Mouse (Mus musculus) lung, postnatal 0 days (tissue): Measurements from ENCODE around the gene Sltm. TPM values are rescaled to one million over a fixed set of nuclear protein-coding genes. Genes with fewer than 3 reads are reported as not detected.

Experiments
- ATAC-seq: fragments of 200-750 bp; cut with Nextera tagmentation; 2 replicates; pipeline ENCODE4 v1.8.0; 2017; ENCODE audit warnings: moderate library complexity
- DNase-seq: peaks from one replicate; pipeline ENCODE4 v3.0.0-alpha.2; 2016; ENCODE audit warnings: low spot score
- H3K27ac ChIP-seq: fragments of 300-500 bp; sonication (generic); 2 replicates; pipeline ENCODE4 v1.5.1; 2014; ENCODE audit warnings: antibody characterized with exemption, mild to moderate bottlenecking, low read length, mixed read lengths
- H3K27me3 ChIP-seq: fragments of 300-500 bp; sonication (generic); replicated peaks from 2 replicates; pipeline ENCODE4 v1.6.1; 2014; ENCODE audit warnings: low read length, mixed read lengths; ENCODE audit not compliant: insufficient read depth
- H3K36me3 ChIP-seq: fragments of 300-500 bp; sonication (generic); 2 replicates; pipeline ENCODE4 v1.6.1; 2014; ENCODE audit warnings: low read length, mixed read lengths; ENCODE audit not compliant: insufficient read depth
- H3K4me1 ChIP-seq: fragments of 300-500 bp; sonication (generic); 2 replicates; pipeline ENCODE4 v1.6.1; 2014; ENCODE audit warnings: antibody characterized with exemption, low read depth, low read length, mixed read lengths; ENCODE audit not compliant: insufficient read depth
- H3K4me2 ChIP-seq: fragments of 300-500 bp; sonication (generic); replicated peaks from 2 replicates; pipeline ENCODE4 v1.6.1; 2014; ENCODE audit warnings: low read depth, mild to moderate bottlenecking, low read length, moderate library complexity, mixed read lengths
- H3K4me3 ChIP-seq: fragments of 300-500 bp; sonication (generic); 2 replicates; pipeline ENCODE4 v1.5.1; 2014; ENCODE audit warnings: low read depth, low read length
- H3K9ac ChIP-seq: fragments of 300-500 bp; sonication (generic); replicated peaks from 2 replicates; pipeline ENCODE4 v1.6.1; 2014; ENCODE audit warnings: low read depth, mild to moderate bottlenecking
- H3K9me3 ChIP-seq: fragments of 300-500 bp; sonication (generic); 2 replicates; pipeline ENCODE4 v1.6.1; 2016; ENCODE audit warnings: low read length, mixed read lengths
- CTCF ChIP-seq: IDR thresholded peaks from 2 replicates; pipeline ENCODE4 v1.5.1; 2016; ENCODE audit warnings: antibody characterized with exemption, mild to moderate bottlenecking
- EP300 ChIP-seq: IDR thresholded peaks from 2 replicates; pipeline ENCODE4 v1.6.1; 2016; ENCODE audit warnings: antibody characterized with exemption, mild to moderate bottlenecking, control low read depth
- WGBS: fragments of 180-500 bp; shearing (Covaris S2); extraction: QIAGEN DNeasy Blood & Tissue Kit; methylation state at CpG from one replicate; pipeline ENCODE4 v1.1.7; 2014; 5-methylcytosine and 5-hydroxymethylcytosine counted together
- polyA plus RNA-seq: library from polyadenylated mRNA; unstranded; fragments of >200 nt; fragmentation: Nextera tagmentation; extraction: Ambion mirVana; gene quantifications from 2 replicates; pipeline ENCODE4 v1.2.1, GENCODE M21; 2015

The Sltm gene
- polyA plus RNA-seq, 1 experiment from 2014 or later: 28.1 TPM

- H3K9me3 ChIP-seq: no peaks in the 10 kb centered on the region
- no peaks in the 10 kb centered on the region for H3K27me3 ChIP-seq
- no peak overlapping the region for H3K4me2 ChIP-seq
- H3K4me1 ChIP-seq: no peaks in the 10 kb centered on the region
- no peaks in the 10 kb centered on the region for H3K36me3 ChIP-seq
- ATAC-seq (no peak), DNase-seq (no peak)
- 83% methylated on average over 2 of the region's 2 CpGs for WGBS
- TF ChIP-seq EP300: no peak
- no peak for TF ChIP-seq CTCF
- no peak overlapping the region for H3K4me3 ChIP-seq
- no peak overlapping the region for H3K9ac ChIP-seq
- no peak overlapping the region for H3K27ac ChIP-seq
These were observed 94.2 kb downstream of the Sltm start for GRCm38 (mm10) chr9:70636748-70637147.

Other genes with a start within 250 kb of the Sltm start
- 12.5 and 16.8 TPM in 2 replicates for gene Ccnb2, start 121.2 kb upstream of the Sltm start, polyA plus RNA-seq
- gene Rnf111, start 39.0 kb upstream of the Sltm start, polyA plus RNA-seq: 16.2 and 17.0 TPM in 2 replicates
- 1.7 and 1.8 TPM in 2 replicates for gene Gm10642, start 113.5 kb downstream of the Sltm start, polyA plus RNA-seq
- 18.9 and 23.7 TPM in 2 replicates for gene Mindy2, start 114.4 kb downstream of the Sltm start, polyA plus RNA-seq
- 64.6 and 75.6 TPM in 2 replicates for gene Adam10, start 136.2 kb downstream of the Sltm start, polyA plus RNA-seq